27 mouse cellular contexts compared by ENCODE assay signal in genomic region chr4:152382528-152383252, GRCm38 (mm10). TPM values are rescaled to one million over a fixed set of nuclear protein-coding genes. Genes with fewer than 3 reads are reported as not detected.
DNase-seq lines count a peak whose midpoint lies in the region; ATAC-seq and TF ChIP-seq lines count a peak whose summit lies in the region.
"Had no signal": no experiment of that assay in that cellular context is flagged by ENCODE, and none has a peak within 500 bp of the region (broad histone marks: within the 10 kb centered on the region; RNA-seq: fewer than 3 reads in every experiment).

No protein-coding gene starts in this region.

- no peaks in the 10 kb centered on the region for H3K27me3 ChIP-seq in CH12.LX (replicated peaks)
- no peaks in the 10 kb centered on the region for H3K27me3 ChIP-seq in splenic B cell, adult 2 months (ENCODE audit: control insufficient read depth, insufficient read depth, low read length, poor library complexity, severe bottlenecking)
- no peaks in the 10 kb centered on the region for H3K27me3 ChIP-seq in forebrain, embryonic 10.5 days (ENCODE audit: poor library complexity, severe bottlenecking)
- H3K27me3 ChIP-seq: Patski had no signal

- intact Hi-C loops in left cerebral cortex, postnatal 4 days (cut with DNase I) = no loop called here
- intact Hi-C loops in left cerebral cortex, postnatal 14 days (cut with DNase I) = no loop called here

- peak; percentile 14; the same call in 1 of the 2 replicates for ATAC-seq in frontal cortex, adult (ENCODE audit: low TSS enrichment)
- ATAC-seq: forebrain, embryonic 14.5 days; forebrain, postnatal 0 days; hindbrain, postnatal 0 days; inflammation-experienced regulatory T-cells, adult 6 months; intestine, embryonic 16.5 days; Patski had no signal

- H3K9ac ChIP-seq in CH12.LX (ENCODE audit: insufficient read depth, low read depth) = no peak overlapping the region
- H3K9ac ChIP-seq: forebrain, postnatal 0 days; heart, embryonic 13.5 days; hindbrain, embryonic 14.5 days had no signal

- TF ChIP-seq RAD21 in CH12.LX (IDR thresholded peaks at IDR 0.05; ENCODE audit: low read depth, low read length) = no peak

- TF ChIP-seq POLR2A in CH12.LX (IDR thresholded peaks at IDR 0.05; ENCODE audit: low read depth, low read length) = no peak

- peaks cover 19 to 54% of the 10 kb centered on the region in 2 experiments for H3K4me1 ChIP-seq in CH12.LX (ENCODE audit: control insufficient read depth in 1 of 2, insufficient read depth in 2 of 2)
- H3K4me1 ChIP-seq in forebrain, embryonic 10.5 days = 0 out of 2 replicates have a peak, but pooled peaks cover 5% of the 10 kb centered on the region
- H3K4me1 ChIP-seq: heart, embryonic 10.5 days; heart, embryonic 13.5 days had no signal

- no peak for DNase-seq in frontal cortex, postnatal 25 days (ENCODE audit: low spot score in 2 of 2)
- DNase-seq in left cerebral cortex, postnatal 4 days = peak; percentile 37
- no peak for DNase-seq in left cerebral cortex, postnatal 14 days (ENCODE audit: low spot score in 2 of 2)
- peak; percentile 61 for DNase-seq in CH12.LX (ENCODE audit: extremely low read depth)
- peak; percentile 5 for DNase-seq in splenic B cell, adult 2 months (ENCODE audit: low read depth, low spot score)
- DNase-seq in forebrain, embryonic 10.5 days (ENCODE audit: extremely low spot score, low spot score) = no peak
- DNase-seq: adrenal gland, postnatal 10 days; adrenal gland, postnatal 36 days; cerebellum, adult 11 months; cerebellum, adult 2 months; forebrain, postnatal 0 days; gastrocnemius, postnatal 10 days; gastrocnemius, postnatal 36 days; heart, adult 2 months; heart, postnatal 14 days; heart, postnatal 4 days had no signal

- H3K9me3 ChIP-seq in CH12.LX (replicated peaks; ENCODE audit: low read length) = peaks cover 4% of the 10 kb centered on the region
- H3K9me3 ChIP-seq in forebrain, embryonic 10.5 days = no peaks in the 10 kb centered on the region
- H3K9me3 ChIP-seq: heart, embryonic 10.5 days; heart, embryonic 13.5 days had no signal

- H3K4me2 ChIP-seq in CH12.LX (ENCODE audit: insufficient read depth, low read depth, poor library complexity, severe bottlenecking) = peak overlapping the region; percentile 9; the same call in 1 of the 2 replicates
- H3K4me2 ChIP-seq: heart, embryonic 13.5 days; hindbrain, embryonic 14.5 days had no signal

- in situ Hi-C loops in CH12.LX (cut with MboI; ENCODE audit: low pct_ligation_motif_present, low pct_unique_long_range_greater_than_20kb, low sequenced_read_pairs) = no loop called here

- H3K79me2 ChIP-seq in CH12.LX (replicated peaks; ENCODE audit: control insufficient read depth, extremely low read depth, insufficient read depth, poor library complexity, severe bottlenecking) = no peaks in the 10 kb centered on the region

- dilution Hi-C loops in CH12.LX (cut with MboI; ENCODE audit: extremely low pct_ligation_motif_present, extremely low pct_unique_long_range_greater_than_20kb, low sequenced_read_pairs) = no loop called here

- 90% methylated on average over 17 of the region's 17 CpGs for WGBS in forebrain, embryonic 10.5 days

- peaks cover 3 to 25% of the 10 kb centered on the region in 2 experiments for H3K36me3 ChIP-seq in CH12.LX (replicated peaks in 1 of 2; ENCODE audit: control insufficient read depth in 1 of 2, insufficient read depth in 1 of 2, low read length in 1 of 2)
- H3K36me3 ChIP-seq in splenic B cell, adult 2 months (ENCODE audit: control insufficient read depth, insufficient read depth, low read length, poor library complexity, severe bottlenecking) = no peaks in the 10 kb centered on the region
- no peaks in the 10 kb centered on the region for H3K36me3 ChIP-seq in forebrain, embryonic 10.5 days (replicated peaks)
- H3K36me3 ChIP-seq: G1E; heart, embryonic 10.5 days; heart, embryonic 13.5 days had no signal

- TF ChIP-seq CTCF in CH12.LX (conservative IDR thresholded peaks at IDR 0.05 in 1 of 2, IDR thresholded peaks at IDR 0.05 in 1 of 2; ENCODE audit: low read depth in 2 of 2, low read length in 2 of 2) = no peak

- TF ChIP-seq EP300 in CH12.LX (IDR thresholded peaks at IDR 0.05; ENCODE audit: low read length) = peak; percentile 83

- H3K4me3 ChIP-seq in CH12.LX (replicated peaks in 1 of 3; ENCODE audit: low read depth in 2 of 3, low read length in 2 of 3, poor library complexity in 1 of 3) = no peak overlapping the region
- H3K4me3 ChIP-seq in forebrain, embryonic 10.5 days = no peak overlapping the region
- H3K4me3 ChIP-seq: heart, adult 2 months; heart, embryonic 10.5 days; heart, embryonic 13.5 days had no signal

- no peak overlapping the region for H3K27ac ChIP-seq in CH12.LX (ENCODE audit: insufficient read depth, low read depth)
- no peak overlapping the region for H3K27ac ChIP-seq in forebrain, embryonic 10.5 days
- H3K27ac ChIP-seq: heart, adult 2 months; heart, embryonic 10.5 days; heart, embryonic 13.5 days; hindbrain, embryonic 14.5 days; hindbrain, postnatal 0 days had no signal

TF ChIP-seq in CH12.LX, 34 proteins besides CTCF, POLR2A, EP300 and RAD21:
- no peak for TF ChIP-seq CHD1 (IDR thresholded peaks at IDR 0.05; ENCODE audit: low read depth, low read length)
- TF ChIP-seq TCF12 (IDR thresholded peaks at IDR 0.05; ENCODE audit: low read depth, low read length) = peak; percentile 50; the same call in 1 of the 2 replicates
- TF ChIP-seq BHLHE40 (IDR thresholded peaks at IDR 0.05; ENCODE audit: low read depth, low read length) = 0 out of 2 replicates have a peak, but pooled peaks have one; percentile 10
- TF ChIP-seq MAZ (IDR thresholded peaks at IDR 0.05; ENCODE audit: low read depth, low read length) = no peak
- TF ChIP-seq ZKSCAN1 (IDR thresholded peaks at IDR 0.05; ENCODE audit: borderline replicate concordance, low read depth, low read length) = no peak
- no peak for TF ChIP-seq GABPA (IDR thresholded peaks at IDR 0.05; ENCODE audit: insufficient replicate concordance, low read depth, low read length)
- no peak; the same call in 1 of the 2 replicates for TF ChIP-seq ETS1 (conservative IDR thresholded peaks at IDR 0.05; ENCODE audit: low read depth, low read length)
- TF ChIP-seq MAX (IDR thresholded peaks at IDR 0.05; ENCODE audit: low read length) = no peak
- TF ChIP-seq TBP (conservative IDR thresholded peaks at IDR 0.05; ENCODE audit: low read depth, low read length) = no peak
- no peak; the same call in 1 of the 2 replicates for TF ChIP-seq SMC3 (IDR thresholded peaks at IDR 0.05; ENCODE audit: low read depth, low read length)
- TF ChIP-seq MEF2A (IDR thresholded peaks at IDR 0.05; ENCODE audit: borderline replicate concordance, low read depth, low read length) = peak; percentile 29; the same call in 1 of the 2 replicates
- TF ChIP-seq ZC3H11A (IDR thresholded peaks at IDR 0.05; ENCODE audit: low read depth, low read length) = no peak
- 0 out of 2 replicates have a peak, but pooled peaks have one; percentile 19 for TF ChIP-seq MAFK (IDR thresholded peaks at IDR 0.05; ENCODE audit: insufficient replicate concordance, low read length)
- peak; percentile 84 for TF ChIP-seq IRF4 (IDR thresholded peaks at IDR 0.05; ENCODE audit: low read depth, low read length)
- TF ChIP-seq USF1 (IDR thresholded peaks at IDR 0.05; ENCODE audit: low read depth, low read length) = no peak

RNA-seq across cellular contexts. Expression of gene Chd5, which starts 44.2 kb away (rescaled TPM):
- total RNA-seq in left cerebral cortex, postnatal 4 days (2021) = 100 to 1,000 TPM; 185 to 191 TPM
- total RNA-seq in left cerebral cortex, postnatal 14 days (2021) = 100 to 1,000 TPM; 160 to 177 TPM
- 0.88 and 3.4 TPM in 2 replicates for total RNA-seq in CH12.LX (2012; rRNA removed)
- total RNA-seq in CH12.LX (2014; rRNA removed) = 0.44 and 0.49 TPM in 2 replicates
- polyA plus RNA-seq in CH12.LX (2012; ENCODE audit: insufficient read length, low read depth) = 1.2 and 2.7 TPM in 2 replicates
- 0.09 and 0.31 TPM in 2 replicates for polyA plus RNA-seq in forebrain, embryonic 10.5 days (2016; fragmentation: Nextera tagmentation; extraction: Ambion mirVana)
- total RNA-seq: granulocyte monocyte progenitor cell, adult 5-6 weeks had no signal
- polyA plus RNA-seq: heart, embryonic 10.5 days had no signal

RNA-seq across cellular contexts. Expression of gene Rpl22, which starts 57.1 kb away (rescaled TPM):
- total RNA-seq in left cerebral cortex, postnatal 4 days (2021) = 100 to 1,000 TPM; 335 to 363 TPM
- total RNA-seq in left cerebral cortex, postnatal 14 days (2021) = 100 to 1,000 TPM; 182 to 187 TPM
- 1,590 and 1,720 TPM in 2 replicates for total RNA-seq in CH12.LX (2012; rRNA removed)
- total RNA-seq in CH12.LX (2014; rRNA removed) = 1,936 and 1,966 TPM in 2 replicates
- polyA plus RNA-seq in CH12.LX (2012; ENCODE audit: insufficient read length, low read depth) = 1,935 and 2,300 TPM in 2 replicates
- 363 and 368 TPM in 2 replicates for polyA plus RNA-seq in forebrain, embryonic 10.5 days (2016; fragmentation: Nextera tagmentation; extraction: Ambion mirVana)

Comparison
In these comparisons a context has a peak if more than half of its experiments do, and no peak if none do; other contexts are left out.
1. DNase-seq: peak in left cerebral cortex, postnatal 4 days (single experiment), CH12.LX (single experiment) and splenic B cell, adult 2 months (single experiment); none in frontal cortex, postnatal 25 days (0 of 2), left cerebral cortex, postnatal 14 days (0 of 2) and forebrain, embryonic 10.5 days (single experiment).
2. RNA of gene Chd5, which starts 44.2 kb away (total RNA-seq): 185 to 191 TPM in left cerebral cortex, postnatal 4 days and 160 to 177 TPM in left cerebral cortex, postnatal 14 days; 0.44 to 3.4 TPM in CH12.LX; every median in the first group is over 10 times any median in the second.
3. RNA of gene Rpl22, which starts 57.1 kb away (total RNA-seq): 1,590 to 1,966 TPM in CH12.LX; 335 to 363 TPM in left cerebral cortex, postnatal 4 days and 182 to 187 TPM in left cerebral cortex, postnatal 14 days; every median in the first group is over 4 times any median in the second.